Mouse (Mus musculus) testis, postnatal 10 days (tissue): ENCODE measurements around the gene Rex2.
"Not testable (repeated sequence)": the region's sequence is repeated elsewhere in the genome, so short reads cannot be mapped to it uniquely, and the experiment has no call there.

Source experiments
- DNase-seq: peaks from one replicate; pipeline ENCODE4 v3.0.0; 2021; ENCODE audit warnings: low spot score

Gene Rex2

DNA sequence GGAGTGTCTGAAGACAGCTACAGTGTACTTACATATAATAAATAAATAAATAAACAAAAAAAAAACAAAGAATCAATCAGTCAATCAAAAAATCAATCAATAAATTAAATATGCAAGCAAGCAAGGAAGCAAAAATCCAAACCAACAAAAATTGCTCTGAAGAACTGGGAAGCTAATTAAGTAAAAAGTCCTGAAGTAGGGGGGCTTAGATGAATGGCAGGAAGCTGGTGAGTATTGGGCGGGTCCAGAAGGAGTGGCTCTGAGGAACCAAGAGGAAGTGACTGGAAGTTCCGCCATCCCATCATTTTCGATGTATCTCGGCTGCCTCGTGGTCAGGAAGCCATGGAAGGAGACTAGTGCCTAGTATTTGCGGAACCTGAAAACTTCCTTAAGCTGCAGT, at the start of gene Rex2:
Gene Rex2, plus strand, starts transcription at position 301 of the 400 bp plus-strand sequence.
- DNase-seq = not testable (repeated sequence)

GRCm38 (mm10) chr4:146976581-146976980, 45.1 kb upstream of the Rex2 start:
- DNase-seq = not testable (repeated sequence)

DNA sequence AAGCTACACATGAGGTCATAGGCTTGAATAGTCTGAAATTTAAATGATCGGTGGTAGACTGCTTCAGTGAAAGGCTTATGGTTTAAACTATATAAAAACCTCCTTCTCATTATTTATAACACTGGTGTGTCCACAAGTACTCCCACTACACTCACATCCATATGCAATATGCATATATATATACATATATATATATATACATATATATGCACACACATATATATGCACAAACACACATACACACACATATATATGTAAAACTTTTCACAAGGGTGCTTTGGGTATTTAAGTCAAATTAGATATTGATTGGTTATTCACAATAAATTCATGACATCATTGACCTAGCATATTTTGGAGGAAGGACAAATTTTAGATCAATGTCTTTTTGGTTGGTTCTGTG, 3.2 kb upstream of the Rex2 start:
- DNase-seq = not testable (repeated sequence)

DNA sequence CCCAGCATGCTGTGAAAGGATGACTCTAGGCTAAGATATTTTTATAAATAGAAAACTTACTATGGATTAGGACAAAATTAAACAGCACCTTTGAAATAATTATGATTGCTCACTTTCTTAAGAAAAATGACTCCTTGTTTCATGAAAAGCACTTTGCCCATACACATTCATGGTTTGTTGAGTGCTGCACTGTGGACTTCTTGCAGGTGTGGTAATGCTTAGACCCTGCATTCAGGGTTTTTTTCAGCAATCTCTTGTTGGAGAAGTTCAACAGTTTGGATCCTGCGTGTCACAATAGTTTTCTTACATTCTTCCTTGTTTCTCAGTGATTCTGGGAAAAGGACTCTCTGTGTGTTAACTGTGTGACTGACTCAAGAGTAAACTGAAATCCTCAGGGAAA, 4.7 kb downstream of the Rex2 start:
- not testable (repeated sequence) for DNase-seq

GRCm38 (mm10) chr4:147031308-147032036, 9.8 kb downstream of the Rex2 start:
- DNase-seq = not testable (repeated sequence)

- DNase-seq = not testable (repeated sequence)
These were observed 42.1 kb downstream of the Rex2 start for GRCm38 (mm10) chr4:147063768-147064167.

DNA sequence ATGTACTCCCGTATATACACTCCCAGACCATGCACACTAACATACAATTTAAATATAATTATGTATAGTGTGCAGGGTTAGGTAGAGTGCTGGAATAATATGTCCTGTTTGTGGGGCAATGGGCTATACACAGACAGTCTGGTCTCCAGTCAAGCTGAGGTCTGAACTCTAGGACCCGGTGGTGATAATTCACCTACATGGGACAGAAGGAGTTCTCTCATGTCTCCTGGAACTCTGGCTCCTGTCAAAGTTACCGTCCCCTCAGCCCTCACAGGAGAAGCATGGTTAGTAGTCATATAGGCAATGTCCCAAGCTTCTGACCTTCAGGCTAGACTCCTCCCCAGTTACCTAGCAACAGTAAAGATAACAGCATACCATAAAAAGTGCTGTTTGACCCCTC, 44.2 kb downstream of the Rex2 start:
- not testable (repeated sequence) for DNase-seq

GRCm38 (mm10) chr4:147066380-147066779, 44.7 kb downstream of the Rex2 start:
- DNase-seq = not testable (repeated sequence)

DNA sequence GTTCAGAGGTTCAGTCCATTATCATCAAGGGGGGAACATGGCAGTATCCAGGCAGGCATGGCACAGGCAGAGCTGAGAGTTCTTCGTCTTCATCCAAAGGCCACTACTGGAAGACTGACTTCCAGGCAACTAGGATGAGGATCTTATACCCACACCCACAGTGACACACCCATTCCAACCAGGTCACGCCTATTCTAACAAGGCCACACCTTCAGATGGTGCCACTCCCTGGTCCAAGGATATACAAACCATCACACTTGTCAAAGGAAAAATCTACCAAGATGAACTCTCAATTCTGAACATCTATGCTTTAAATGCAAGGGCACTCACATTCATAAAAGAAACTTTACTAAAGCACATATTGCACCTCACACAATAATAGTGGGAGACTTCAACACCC, 74.0 kb downstream of the Rex2 start:
- not testable (repeated sequence) for DNase-seq

DNA sequence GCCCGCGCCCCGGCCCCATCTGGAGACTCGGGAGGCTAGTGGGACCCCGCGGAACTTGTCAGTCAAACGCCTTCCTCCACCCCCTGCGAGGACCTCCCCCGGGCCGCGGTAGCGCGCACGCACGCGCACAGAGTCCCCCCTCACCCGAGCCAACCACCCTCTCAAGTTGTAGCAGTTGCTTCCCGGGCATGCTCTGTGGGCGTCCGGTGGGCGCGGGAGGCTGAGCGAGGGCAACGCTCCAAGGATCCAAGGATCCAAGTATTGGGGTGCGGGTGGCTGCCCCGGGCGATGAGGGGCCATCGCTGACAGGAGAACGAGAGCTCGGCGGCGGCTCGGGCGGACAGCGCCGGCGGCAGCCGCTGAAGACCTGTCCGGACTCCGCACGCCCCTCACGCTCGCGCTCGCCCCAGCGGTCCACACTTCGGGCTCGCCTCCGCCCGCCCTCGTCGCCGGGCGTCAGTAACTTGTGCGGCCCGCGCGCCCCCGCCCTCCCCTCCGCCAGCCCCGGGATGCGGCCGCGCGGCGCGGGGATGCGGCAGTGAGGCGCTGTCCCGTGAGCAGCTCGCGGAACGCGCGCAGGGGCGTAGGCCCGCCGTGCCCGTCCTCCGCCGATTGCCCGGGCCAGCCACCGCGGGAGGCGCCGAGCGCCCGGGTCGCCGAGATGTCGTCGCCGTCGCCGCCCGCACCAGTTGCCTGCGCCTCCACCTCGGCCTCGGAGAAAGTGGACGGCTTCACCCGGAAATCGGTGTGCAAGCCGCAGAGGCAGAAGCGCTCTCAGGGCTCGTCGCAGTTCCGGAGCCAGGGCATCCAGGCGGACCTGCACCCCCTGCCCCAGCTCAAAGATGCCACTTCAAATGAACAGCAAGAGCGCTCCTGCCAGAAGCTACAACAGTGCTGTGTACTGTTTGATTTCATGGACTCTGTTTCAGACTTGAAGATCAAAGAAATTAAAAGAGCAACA, 80.3 kb downstream of the Rex2 start:
- DNase-seq = peak; percentile 54

- DNase-seq = not testable (repeated sequence)
These were observed 82.2 kb downstream of the Rex2 start for GRCm38 (mm10) chr4:147103814-147104213.
